Mouse (Mus musculus): ENCODE measurements around the gene Prdm8. TPM values are rescaled to one million over a fixed set of nuclear protein-coding genes. Genes with fewer than 3 reads are reported as not detected.

The Prdm8 gene
- polyA plus RNA-seq, 1 experiment = not detected

DNA sequence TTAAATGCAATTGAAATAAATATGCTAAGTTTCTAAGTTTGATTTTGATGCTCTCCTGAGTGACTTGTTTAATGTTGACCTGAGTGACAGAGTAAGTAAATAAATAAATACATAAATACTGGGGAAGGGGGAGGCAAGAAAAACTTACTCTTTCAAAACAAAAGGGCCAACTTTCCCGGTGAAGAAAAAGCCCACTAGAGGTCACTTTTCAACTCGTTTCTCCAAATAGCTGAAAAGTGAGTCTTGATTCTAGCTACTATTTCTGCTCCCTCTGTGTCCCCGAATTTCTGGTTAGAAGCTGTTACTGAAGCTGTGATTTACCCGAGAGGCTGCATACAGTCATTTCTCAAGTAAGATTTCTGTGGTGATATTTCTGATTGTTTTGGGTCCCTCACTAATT is 45.5 kb downstream of the Prdm8 start:
- Histone ChIP-seq H3K4me3 (replicated peaks; ENCODE audit: control insufficient read depth, low read depth, low read length) (no peak overlapping the region), H3K4me1 (ENCODE audit: control insufficient read depth, insufficient read depth, low read length) (no peaks in the 10 kb centered on the region), H3K27ac (ENCODE audit: control insufficient read depth, insufficient read depth, low read depth, low read length, poor library complexity) (no peak overlapping the region)
- TF ChIP-seq POLR2A (IDR thresholded peaks at IDR 0.05; ENCODE audit: borderline replicate concordance, control insufficient read depth, low read depth, low read length) = no peak
- 62% methylated on average over 4 of the region's 4 CpGs for WGBS

DNA sequence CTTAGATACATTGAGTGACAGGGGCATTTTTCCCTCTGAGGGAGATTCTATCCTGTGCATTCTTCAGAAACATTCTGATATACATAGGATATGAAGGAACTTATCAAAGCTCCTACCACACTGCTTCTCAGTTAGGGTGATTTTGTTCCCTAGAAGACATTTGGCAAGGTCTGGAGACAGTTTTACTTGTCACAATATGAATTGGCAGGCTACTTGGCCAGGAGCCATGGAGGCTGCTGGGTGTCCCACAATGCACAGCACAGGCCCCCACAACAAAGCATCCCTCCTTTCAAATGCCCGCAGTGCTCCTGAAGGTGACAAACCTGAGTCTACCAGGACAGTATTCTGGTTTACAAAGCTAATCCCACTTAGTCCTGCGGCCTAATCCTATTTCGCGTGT is 55.0 kb downstream of the Prdm8 start:
- TF ChIP-seq POLR2A (IDR thresholded peaks at IDR 0.05; ENCODE audit: borderline replicate concordance, control insufficient read depth, low read depth, low read length) (no peak), CTCF (IDR thresholded peaks at IDR 0.05; ENCODE audit: control insufficient read depth, insufficient read depth, low read length) (no peak)
- H3K4me3 ChIP-seq (replicated peaks; ENCODE audit: control insufficient read depth, low read depth, low read length) = no peak overlapping the region
- WGBS = 82% methylated on average over 4 of the region's 4 CpGs
- no peak overlapping the region for H3K27ac ChIP-seq (ENCODE audit: control insufficient read depth, insufficient read depth, low read depth, low read length, poor library complexity)
- no peaks in the 10 kb centered on the region for H3K4me1 ChIP-seq (ENCODE audit: control insufficient read depth, insufficient read depth, low read length)

DNA sequence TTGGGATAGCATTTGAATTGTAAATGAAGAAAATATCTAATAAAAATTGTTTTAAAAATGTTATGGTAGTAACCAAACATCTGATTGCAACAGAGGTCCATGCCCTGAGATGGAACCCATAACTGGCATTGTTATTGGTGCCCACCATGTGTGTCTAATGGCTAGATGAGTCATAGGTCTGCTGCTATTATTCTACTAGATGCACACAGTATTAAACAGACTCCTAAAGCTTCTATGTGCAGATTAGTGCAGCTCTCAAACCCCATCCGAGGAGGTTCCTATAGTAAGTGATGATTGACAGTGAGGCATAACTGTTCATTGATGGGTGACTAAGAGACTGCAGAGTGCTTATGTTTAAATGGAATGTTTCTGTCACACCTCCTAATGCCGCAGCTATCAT is 59.7 kb downstream of the Prdm8 start:
- Histone ChIP-seq H3K4me1 (ENCODE audit: control insufficient read depth, insufficient read depth, low read length) (no peaks in the 10 kb centered on the region), H3K4me3 (replicated peaks; ENCODE audit: control insufficient read depth, low read depth, low read length) (no peak overlapping the region), H3K27ac (ENCODE audit: control insufficient read depth, insufficient read depth, low read depth, low read length, poor library complexity) (no peak overlapping the region)
- no peak for TF ChIP-seq CTCF (IDR thresholded peaks at IDR 0.05; ENCODE audit: control insufficient read depth, insufficient read depth, low read length)
- TF ChIP-seq POLR2A (IDR thresholded peaks at IDR 0.05; ENCODE audit: borderline replicate concordance, control insufficient read depth, low read depth, low read length) = no peak
- WGBS = 80% methylated on average over 2 of the region's 2 CpGs

DNA sequence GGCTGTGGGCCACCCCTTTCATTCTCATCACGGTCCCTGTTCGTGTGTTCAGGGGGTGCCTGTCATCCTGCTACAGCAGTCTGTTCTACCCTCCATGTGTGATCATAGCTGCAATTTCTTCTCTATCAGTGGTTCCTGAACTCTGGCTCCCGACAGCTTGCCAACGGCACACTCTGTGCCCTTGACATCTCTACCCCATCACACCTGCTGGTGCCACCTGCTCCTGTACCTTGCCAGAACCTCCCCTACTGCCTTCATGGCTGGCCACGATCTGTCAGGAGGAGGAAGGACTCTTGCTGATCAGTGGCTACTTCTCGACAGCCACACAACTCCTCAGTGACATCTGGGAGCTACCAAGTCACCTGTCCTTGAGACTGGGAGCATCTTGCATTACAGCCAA is 62.5 kb downstream of the Prdm8 start:
- Histone ChIP-seq H3K4me1 (ENCODE audit: control insufficient read depth, insufficient read depth, low read length) (no peaks in the 10 kb centered on the region), H3K4me3 (replicated peaks; ENCODE audit: control insufficient read depth, low read depth, low read length) (no peak overlapping the region), H3K27ac (ENCODE audit: control insufficient read depth, insufficient read depth, low read depth, low read length, poor library complexity) (no peak overlapping the region)
- 67% methylated on average over 6 of the region's 6 CpGs for WGBS
- TF ChIP-seq POLR2A (IDR thresholded peaks at IDR 0.05; ENCODE audit: borderline replicate concordance, control insufficient read depth, low read depth, low read length) (no peak), CTCF (IDR thresholded peaks at IDR 0.05; ENCODE audit: control insufficient read depth, insufficient read depth, low read length) (no peak)

DNA sequence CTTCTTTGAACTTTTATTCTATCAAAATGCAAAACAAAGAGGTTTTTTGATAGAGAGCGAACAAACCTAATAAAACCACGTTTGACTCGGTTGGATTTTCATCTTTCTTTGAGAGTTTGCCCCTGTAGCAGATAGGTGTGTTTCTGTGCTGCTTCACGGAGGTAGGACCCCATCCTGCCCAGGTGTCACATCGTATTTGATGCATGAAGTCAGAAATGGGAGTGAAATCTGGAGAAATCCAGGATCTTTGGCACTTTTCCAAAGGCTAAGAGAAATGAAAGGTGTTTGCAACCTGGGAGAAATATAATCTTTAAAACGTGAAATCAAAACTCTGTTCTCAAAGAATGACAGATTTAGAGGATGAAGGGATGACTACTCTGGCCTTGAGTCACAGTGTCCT is 71.5 kb downstream of the Prdm8 start:
- 69% methylated on average over 6 of the region's 6 CpGs for WGBS
- H3K4me3 ChIP-seq (replicated peaks; ENCODE audit: control insufficient read depth, low read depth, low read length) = no peak overlapping the region
- H3K4me1 ChIP-seq (ENCODE audit: control insufficient read depth, insufficient read depth, low read length) = no peaks in the 10 kb centered on the region
- no peak for TF ChIP-seq CTCF (IDR thresholded peaks at IDR 0.05; ENCODE audit: control insufficient read depth, insufficient read depth, low read length)
- H3K27ac ChIP-seq (ENCODE audit: control insufficient read depth, insufficient read depth, low read depth, low read length, poor library complexity) = no peak overlapping the region

Other genes with a start within 250 kb of the Prdm8 start
- gene Antxr2, start 136.2 kb upstream of the Prdm8 start, polyA plus RNA-seq (2011; ENCODE audit: insufficient read depth, insufficient read length, low replicate concordance, missing spikeins) = 3.5 and 3.9 TPM in 2 replicates
- not detected in 2 replicates for gene Fgf5, start 87.0 kb downstream of the Prdm8 start, polyA plus RNA-seq (2011; ENCODE audit: insufficient read depth, insufficient read length, low replicate concordance, missing spikeins)
- gene Cfap299, start 162.1 kb downstream of the Prdm8 start, polyA plus RNA-seq (2011; ENCODE audit: insufficient read depth, insufficient read length, low replicate concordance, missing spikeins) = not detected in 2 replicates